ENCODE assay signal across 8 mouse cellular contexts in the genomic region with DNA sequence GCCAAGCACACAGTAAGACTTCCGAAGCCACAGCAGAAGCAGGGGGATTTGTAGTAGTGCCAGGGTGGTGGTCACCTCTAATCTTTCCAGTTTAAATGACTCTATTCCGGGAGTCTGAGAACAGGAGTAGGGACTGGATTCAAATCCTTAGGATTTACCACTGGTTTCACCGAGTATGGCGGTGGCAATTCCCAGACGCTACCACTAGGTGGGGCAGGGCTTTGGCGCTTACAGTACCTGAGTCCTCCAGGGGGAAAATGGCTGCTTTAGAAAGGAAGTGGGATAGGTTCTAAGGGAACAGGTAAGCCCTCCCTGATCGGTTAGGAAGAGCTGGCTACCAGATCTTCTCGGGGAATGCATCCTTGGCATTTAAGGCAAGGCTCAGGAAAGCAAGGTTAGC. TPM values are rescaled to one million over a fixed set of nuclear protein-coding genes. Genes with fewer than 3 reads are reported as not detected.
DNase-seq lines count a peak whose midpoint lies in the region; ATAC-seq and TF ChIP-seq lines count a peak whose summit lies in the region.
"Had no signal": no experiment of that assay in that cellular context is flagged by ENCODE, and none has a peak within 500 bp of the region (broad histone marks: within the 10 kb centered on the region; RNA-seq: fewer than 3 reads in every experiment).

No protein-coding gene starts in this region.

- peak; percentile 77 for TF ChIP-seq CTCF in intestine, postnatal 0 days (IDR thresholded peaks at IDR 0.05; ENCODE audit: low read depth)

- no peak overlapping the region for H3K27ac ChIP-seq in intestine, postnatal 0 days (ENCODE audit: low read depth, low read length)
- H3K27ac ChIP-seq in intestine, embryonic 15.5 days: no peak overlapping the region
- H3K27ac ChIP-seq: midbrain, embryonic 12.5 days had no signal

- H3K9me3 ChIP-seq in intestine, postnatal 0 days (ENCODE audit: control insufficient read depth): no peaks in the 10 kb centered on the region
- no peaks in the 10 kb centered on the region for H3K9me3 ChIP-seq in intestine, embryonic 15.5 days
- H3K9me3 ChIP-seq: midbrain, embryonic 12.5 days had no signal

- no peaks in the 10 kb centered on the region for H3K36me3 ChIP-seq in intestine, postnatal 0 days (ENCODE audit: control insufficient read depth, insufficient read depth)
- H3K36me3 ChIP-seq in intestine, embryonic 15.5 days: no peaks in the 10 kb centered on the region
- H3K36me3 ChIP-seq: midbrain, embryonic 12.5 days had no signal

- H3K4me2 ChIP-seq in intestine, postnatal 0 days (replicated peaks; ENCODE audit: low read depth): no peak overlapping the region
- no peak overlapping the region for H3K4me2 ChIP-seq in intestine, embryonic 15.5 days (replicated peaks)
- H3K4me2 ChIP-seq: midbrain, embryonic 12.5 days had no signal

- 54% methylated on average over 8 of the region's 8 CpGs for WGBS in intestine, postnatal 0 days
- 49% methylated on average over 8 of the region's 8 CpGs for WGBS in intestine, embryonic 15.5 days

- ATAC-seq in intestine, postnatal 0 days: no peak; the same call in 1 of the 2 replicates
- ATAC-seq in intestine, embryonic 15.5 days: no peak
- ATAC-seq in megakaryocyte-erythroid progenitor cell, adult 5-6 weeks (replicated peaks; ENCODE audit: low FRiP score, low TSS enrichment, poor library complexity, severe bottlenecking): peak; percentile 67

- H3K27me3 ChIP-seq in intestine, postnatal 0 days (replicated peaks; ENCODE audit: control insufficient read depth, insufficient read depth, low read length): no peaks in the 10 kb centered on the region
- H3K27me3 ChIP-seq in intestine, embryonic 15.5 days (replicated peaks): no peaks in the 10 kb centered on the region
- H3K27me3 ChIP-seq: midbrain, embryonic 12.5 days had no signal

- peak; percentile 60 to 65 for DNase-seq in B cell, adult 2 months
- peak; percentile 75 for DNase-seq in ES-CJ7 (ENCODE audit: low read depth, low spot score)
- DNase-seq in embryo, embryonic 10 days (ENCODE audit: low spot score): peak; percentile 75
- no peak for DNase-seq in frontal cortex, postnatal 36 days (ENCODE audit: low spot score in 2 of 2)

- H3K4me1 ChIP-seq in intestine, postnatal 0 days (replicated peaks; ENCODE audit: control insufficient read depth, insufficient read depth, low read length): no peaks in the 10 kb centered on the region
- no peaks in the 10 kb centered on the region for H3K4me1 ChIP-seq in intestine, embryonic 15.5 days (replicated peaks)
- H3K4me1 ChIP-seq: midbrain, embryonic 12.5 days had no signal

- H3K4me3 ChIP-seq in intestine, postnatal 0 days (ENCODE audit: low read depth, low read length): no peak overlapping the region
- no peak overlapping the region for H3K4me3 ChIP-seq in intestine, embryonic 15.5 days (replicated peaks)
- H3K4me3 ChIP-seq: midbrain, embryonic 12.5 days had no signal

- no peak overlapping the region for H3K9ac ChIP-seq in intestine, postnatal 0 days (ENCODE audit: low read depth, low read length)
- no peak overlapping the region for H3K9ac ChIP-seq in intestine, embryonic 15.5 days
- H3K9ac ChIP-seq: midbrain, embryonic 12.5 days had no signal

RNA-seq across cellular contexts. Expression of gene Hnf1b, which starts 17.5 kb away (rescaled TPM):
- 12.0 and 13.2 TPM in 2 replicates for polyA plus RNA-seq in intestine, postnatal 0 days (2015; fragmentation: Nextera tagmentation; extraction: Ambion mirVana)
- polyA plus RNA-seq in intestine, embryonic 15.5 days (2015; fragmentation: Nextera tagmentation; extraction: Ambion mirVana): 9.3 and 11.2 TPM in 2 replicates
- total RNA-seq in megakaryocyte-erythroid progenitor cell, adult 5-6 weeks (2014; fragmentation: Nextera tagmentation): not detected in 2 replicates
- not detected in 2 replicates for total RNA-seq in megakaryocyte-erythroid progenitor cell, adult 5-6 weeks (2017)
- polyA plus RNA-seq: midbrain, embryonic 12.5 days had no signal

Comparison
In these comparisons a context has a peak if more than half of its experiments do, and no peak if none do; other contexts are left out.
1. DNase-seq: peak in B cell, adult 2 months (2 of 2), ES-CJ7 (single experiment) and embryo, embryonic 10 days (single experiment); none in frontal cortex, postnatal 36 days (0 of 2).